Mouse (Mus musculus): ENCODE data around the gene Sorl1. TPM values are rescaled to one million over a fixed set of nuclear protein-coding genes. Genes with fewer than 3 reads are reported as not detected.

The Sorl1 gene
- polyA plus RNA-seq, 1 experiment from 2014 or later = 56.0 TPM

DNA sequence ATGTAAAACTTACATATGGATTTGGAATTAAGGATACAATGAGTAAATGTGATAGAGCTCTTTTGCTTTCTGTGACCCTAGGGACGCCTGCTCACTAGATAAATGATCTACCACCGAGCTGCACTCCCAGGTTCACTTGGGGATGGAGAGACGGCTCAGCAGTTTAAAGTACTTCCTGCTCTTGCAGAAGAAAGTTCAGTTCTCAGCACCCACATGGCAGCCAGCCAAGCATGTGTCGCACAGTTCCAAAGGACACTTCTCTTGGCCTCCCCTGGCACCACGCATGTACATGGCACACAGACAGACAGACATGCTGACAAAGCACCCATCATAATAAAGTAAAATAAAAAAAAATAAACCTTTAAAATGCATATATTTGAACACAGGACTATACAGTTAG is 88.1 kb downstream of the Sorl1 start:
- ATAC-seq (no peak), DNase-seq (ENCODE audit: low read depth, low spot score) (no peak)
- in situ Hi-C loops (cut with MboI; ENCODE audit: low pct_unique_long_range_greater_than_20kb) = no loop called here
- TF ChIP-seq CTCF (IDR thresholded peaks at IDR 0.05) = no peak
- POLR2A ChIA-PET = interaction anchor here (1.4 kb wide), 1 partner anchor 16 kb away, joined by 3 read pairs; no protein-coding TSS in a partner anchor
- CTCF ChIA-PET = no interaction called here
- H3K27me3 ChIP-seq = no peaks in the 10 kb centered on the region

DNA sequence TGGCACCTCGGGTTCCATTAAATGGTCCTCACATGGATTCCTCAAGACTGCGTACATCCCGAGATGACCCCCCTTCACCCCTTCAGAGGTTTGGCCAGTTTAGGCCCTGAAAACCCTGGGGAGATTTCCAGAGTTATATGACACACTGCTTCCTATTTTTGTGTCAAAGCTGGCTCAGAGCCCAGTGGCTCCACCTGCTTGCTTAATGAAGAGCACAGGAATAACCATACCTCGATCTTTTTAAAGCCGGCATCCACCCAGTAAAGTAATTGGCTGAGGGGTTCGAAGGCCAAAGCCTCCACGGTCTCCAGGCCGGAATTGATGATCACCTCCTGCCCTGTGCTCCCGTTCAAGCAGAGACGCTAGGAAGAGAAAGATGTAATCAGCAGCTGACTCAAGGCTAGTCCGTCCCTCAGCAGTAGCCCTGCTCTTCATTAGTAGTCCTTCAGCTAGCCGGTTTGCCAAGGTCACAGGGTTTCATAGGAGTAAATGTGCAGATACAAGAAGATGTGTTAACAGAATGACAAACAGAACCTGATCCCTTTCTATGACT is 88.8 kb downstream of the Sorl1 start:
- ATAC-seq (no peak), DNase-seq (ENCODE audit: low read depth, low spot score) (no peak)
- CTCF ChIA-PET = no interaction called here
- in situ Hi-C loops (cut with MboI; ENCODE audit: low pct_unique_long_range_greater_than_20kb) = no loop called here
- H3K27me3 ChIP-seq = no peaks in the 10 kb centered on the region
- POLR2A ChIA-PET = interaction anchor here (1.4 kb wide), 1 partner anchor 15 kb away, joined by 3 read pairs; no protein-coding TSS in a partner anchor
- no peak for TF ChIP-seq CTCF (IDR thresholded peaks at IDR 0.05)

DNA sequence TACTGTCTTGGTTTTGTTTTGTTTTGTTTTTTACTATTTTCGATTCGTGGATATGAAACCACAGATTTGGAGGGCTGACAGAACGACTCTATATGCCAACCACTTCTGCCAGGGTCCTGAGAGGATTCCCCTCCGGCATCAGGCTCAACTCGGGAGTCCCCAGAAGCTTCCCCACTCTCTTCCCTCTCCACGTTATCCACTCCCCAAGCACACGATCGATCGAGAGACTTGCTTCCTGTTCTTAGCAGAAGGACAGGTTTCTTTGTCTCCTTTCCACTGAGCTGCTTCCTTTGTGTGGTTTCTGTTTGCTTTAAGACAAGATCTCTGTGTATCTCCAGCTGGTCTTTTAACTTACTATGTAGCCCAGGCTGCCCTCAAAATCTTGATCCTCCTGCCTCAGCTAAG is 90.0 kb downstream of the Sorl1 start:
- ChIA-PET POLR2A (no interaction called here), CTCF (no interaction called here)
- no peaks in the 10 kb centered on the region for H3K27me3 ChIP-seq
- ATAC-seq (no peak), DNase-seq (ENCODE audit: low read depth, low spot score) (no peak)
- in situ Hi-C loops (cut with MboI; ENCODE audit: low pct_unique_long_range_greater_than_20kb) = no loop called here
- TF ChIP-seq CTCF (IDR thresholded peaks at IDR 0.05) = no peak

DNA sequence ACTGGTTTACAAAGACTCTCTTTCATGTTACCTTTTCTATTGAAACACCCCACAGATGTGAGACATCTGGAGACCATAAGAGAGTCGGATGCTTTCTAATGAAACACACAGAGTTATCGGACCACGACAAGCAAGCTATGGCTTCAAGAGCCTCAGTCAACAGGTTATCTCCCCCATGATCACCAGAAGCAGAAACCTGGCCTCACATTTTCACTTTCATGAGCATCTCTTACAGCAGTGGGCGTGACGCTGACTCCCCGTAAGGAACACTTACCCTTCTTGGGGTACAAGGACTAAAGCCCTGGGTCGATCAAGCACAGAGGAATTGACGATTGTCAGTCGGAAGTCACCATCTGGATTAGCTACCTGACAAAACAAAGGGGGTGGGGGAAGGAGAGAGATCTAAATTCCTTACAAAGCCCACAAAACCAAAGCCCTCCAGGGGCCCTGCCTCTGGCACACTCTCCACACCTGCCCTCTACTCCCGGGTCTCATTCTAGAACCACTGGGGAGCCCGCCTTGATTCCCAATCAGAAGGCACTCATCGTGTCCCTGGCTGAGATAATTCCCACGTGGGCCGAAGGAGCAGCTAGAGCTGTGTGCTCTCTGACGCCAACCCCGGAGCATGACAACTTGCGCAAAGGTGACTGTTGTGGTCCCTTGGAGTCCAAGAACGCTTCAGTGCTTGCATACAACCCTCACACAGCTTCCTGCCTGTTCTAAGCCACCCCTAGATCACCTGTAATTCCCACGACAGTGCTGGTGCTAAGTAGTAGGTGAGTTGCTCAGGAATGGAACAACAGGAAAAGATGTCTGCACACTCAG is 90.6 kb downstream of the Sorl1 start:
- ChIA-PET CTCF (no interaction called here), POLR2A (no interaction called here)
- ATAC-seq = no peak
- TF ChIP-seq CTCF (IDR thresholded peaks at IDR 0.05) = no peak
- in situ Hi-C loops (cut with MboI; ENCODE audit: low pct_unique_long_range_greater_than_20kb) = no loop called here
- no peaks in the 10 kb centered on the region for H3K27me3 ChIP-seq
- DNase-seq (ENCODE audit: low read depth, low spot score) = no peak

DNA sequence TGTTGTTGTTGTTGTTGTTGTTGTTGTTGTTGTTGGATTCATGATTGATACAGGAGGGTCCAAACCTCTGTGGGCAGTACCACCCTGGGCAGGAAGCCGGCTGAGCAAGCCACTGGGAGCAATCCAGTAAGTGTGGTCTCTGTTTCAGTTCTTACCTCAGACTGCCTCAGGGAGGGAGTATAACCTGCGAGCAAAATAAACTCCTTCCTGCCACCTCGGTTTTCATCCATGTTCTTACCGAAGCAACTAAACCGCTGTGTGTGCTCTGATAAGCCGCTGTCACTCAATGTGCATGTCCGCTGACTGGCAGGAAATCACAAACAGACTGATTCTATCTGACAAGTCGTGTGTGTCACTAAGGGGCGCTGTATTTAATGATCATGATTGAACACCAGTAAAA is 91.7 kb downstream of the Sorl1 start:
- TF ChIP-seq CTCF (IDR thresholded peaks at IDR 0.05) = no peak
- in situ Hi-C loops (cut with MboI; ENCODE audit: low pct_unique_long_range_greater_than_20kb) = no loop called here
- H3K27me3 ChIP-seq = no peaks in the 10 kb centered on the region
- no peak for ATAC-seq
- ChIA-PET CTCF (no interaction called here), POLR2A (no interaction called here)
- no peak for DNase-seq (ENCODE audit: low read depth, low spot score)

DNA sequence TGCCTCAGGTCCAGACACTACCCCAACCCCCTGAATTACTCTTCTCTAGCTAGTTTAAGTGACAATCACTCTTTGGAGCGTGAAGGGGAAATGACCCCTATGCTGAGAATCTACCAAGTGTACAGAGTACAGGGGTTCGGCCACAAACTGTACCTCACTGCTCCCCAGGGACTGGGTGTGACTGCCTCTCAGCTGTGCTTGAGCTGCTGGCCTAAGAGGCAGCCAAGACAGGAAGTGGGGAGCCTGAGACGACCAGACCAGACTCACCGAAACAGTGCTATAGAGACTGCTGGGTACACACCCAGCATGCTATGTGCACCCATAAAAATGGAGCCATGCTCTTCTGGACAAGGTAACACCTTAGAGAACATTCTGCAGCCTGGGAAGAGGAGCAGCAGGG is 95.3 kb downstream of the Sorl1 start:
- in situ Hi-C loops (cut with MboI; ENCODE audit: low pct_unique_long_range_greater_than_20kb) = no loop called here
- TF ChIP-seq CTCF (IDR thresholded peaks at IDR 0.05) = no peak
- no peaks in the 10 kb centered on the region for H3K27me3 ChIP-seq
- ATAC-seq = no peak
- ChIA-PET CTCF (no interaction called here), POLR2A (no interaction called here)
- DNase-seq (ENCODE audit: low read depth, low spot score) = no peak

DNA sequence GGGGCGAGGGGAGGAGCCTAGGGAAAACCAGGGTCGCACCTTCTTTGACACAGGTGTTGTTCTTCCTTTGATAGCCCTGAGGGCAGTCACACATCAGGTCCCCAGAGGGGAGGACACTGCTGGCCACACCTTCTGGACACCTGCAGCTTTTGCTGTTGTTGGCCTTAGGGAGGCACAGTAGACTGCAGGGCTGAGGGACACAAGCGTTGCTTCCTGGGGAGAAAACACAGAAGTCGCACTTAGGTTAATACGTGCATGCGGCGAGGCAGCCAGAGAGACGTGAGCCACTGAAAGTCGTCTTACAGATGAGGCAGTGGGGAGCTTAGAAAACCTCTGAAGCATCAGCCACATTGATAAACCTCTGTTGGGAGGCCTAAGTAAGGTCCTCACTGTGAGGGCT is 99.8 kb downstream of the Sorl1 start:
- DNase-seq (ENCODE audit: low read depth, low spot score) (no peak), ATAC-seq (no peak)
- TF ChIP-seq CTCF (IDR thresholded peaks at IDR 0.05) = no peak
- no peaks in the 10 kb centered on the region for H3K27me3 ChIP-seq
- ChIA-PET POLR2A (no interaction called here), CTCF (no interaction called here)
- in situ Hi-C loops (cut with MboI; ENCODE audit: low pct_unique_long_range_greater_than_20kb) = no loop called here

DNA sequence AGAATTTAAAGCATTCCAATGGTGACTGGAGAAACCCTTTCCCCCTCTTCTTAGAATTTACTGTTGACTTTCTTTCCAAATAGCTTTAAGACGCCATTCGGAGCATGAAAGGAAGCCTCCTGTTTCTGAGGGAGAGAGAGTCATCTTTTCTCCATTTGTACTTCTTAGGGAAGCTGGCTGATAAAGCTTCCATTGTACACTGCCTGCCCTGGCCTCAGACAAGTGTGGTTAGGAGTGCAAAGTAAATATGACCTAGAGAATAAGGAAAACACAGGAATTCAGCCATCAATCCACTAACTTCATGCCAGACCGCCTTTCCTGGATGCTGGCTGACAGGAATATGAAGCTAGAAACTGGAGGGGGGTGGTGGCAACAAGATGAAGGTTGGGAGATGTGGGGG is 100.7 kb downstream of the Sorl1 start:
- DNase-seq (ENCODE audit: low read depth, low spot score) = no peak
- in situ Hi-C loops (cut with MboI; ENCODE audit: low pct_unique_long_range_greater_than_20kb) = no loop called here
- ChIA-PET CTCF (interaction anchor here (1.2 kb wide), 1 partner anchor 216 kb away, joined by 3 read pairs; no protein-coding TSS in a partner anchor), POLR2A (interaction anchor here (0.7 kb wide), 1 partner anchor 11 kb away, joined by 6 read pairs; no protein-coding TSS in a partner anchor)
- no peaks in the 10 kb centered on the region for H3K27me3 ChIP-seq
- TF ChIP-seq CTCF (IDR thresholded peaks at IDR 0.05) = no peak
- ATAC-seq = no peak

DNA sequence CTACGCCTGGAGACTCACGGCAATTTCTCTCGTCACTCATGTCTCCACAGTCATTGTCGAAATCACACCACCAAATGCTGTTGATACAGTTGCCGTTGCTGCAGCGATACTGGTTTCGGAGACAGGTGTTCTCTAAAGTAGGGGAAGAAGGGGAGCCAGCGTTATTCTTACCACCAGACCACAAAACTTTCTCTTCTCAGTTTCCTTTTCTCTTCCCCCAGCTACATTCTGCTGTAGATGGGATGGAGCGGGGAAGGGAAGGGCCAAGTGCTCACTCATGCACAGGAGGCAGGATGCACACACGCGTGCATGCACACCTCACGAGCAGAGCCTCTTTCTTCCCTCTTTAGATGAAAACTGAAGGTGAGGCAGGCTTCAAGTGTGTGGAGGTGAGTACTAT is 101.8 kb downstream of the Sorl1 start:
- no peaks in the 10 kb centered on the region for H3K27me3 ChIP-seq
- no peak for TF ChIP-seq CTCF (IDR thresholded peaks at IDR 0.05)
- in situ Hi-C loops (cut with MboI; ENCODE audit: low pct_unique_long_range_greater_than_20kb) = no loop called here
- DNase-seq (ENCODE audit: low read depth, low spot score) (no peak), ATAC-seq (no peak)
- CTCF ChIA-PET = no interaction called here
- POLR2A ChIA-PET = no interaction called here

DNA sequence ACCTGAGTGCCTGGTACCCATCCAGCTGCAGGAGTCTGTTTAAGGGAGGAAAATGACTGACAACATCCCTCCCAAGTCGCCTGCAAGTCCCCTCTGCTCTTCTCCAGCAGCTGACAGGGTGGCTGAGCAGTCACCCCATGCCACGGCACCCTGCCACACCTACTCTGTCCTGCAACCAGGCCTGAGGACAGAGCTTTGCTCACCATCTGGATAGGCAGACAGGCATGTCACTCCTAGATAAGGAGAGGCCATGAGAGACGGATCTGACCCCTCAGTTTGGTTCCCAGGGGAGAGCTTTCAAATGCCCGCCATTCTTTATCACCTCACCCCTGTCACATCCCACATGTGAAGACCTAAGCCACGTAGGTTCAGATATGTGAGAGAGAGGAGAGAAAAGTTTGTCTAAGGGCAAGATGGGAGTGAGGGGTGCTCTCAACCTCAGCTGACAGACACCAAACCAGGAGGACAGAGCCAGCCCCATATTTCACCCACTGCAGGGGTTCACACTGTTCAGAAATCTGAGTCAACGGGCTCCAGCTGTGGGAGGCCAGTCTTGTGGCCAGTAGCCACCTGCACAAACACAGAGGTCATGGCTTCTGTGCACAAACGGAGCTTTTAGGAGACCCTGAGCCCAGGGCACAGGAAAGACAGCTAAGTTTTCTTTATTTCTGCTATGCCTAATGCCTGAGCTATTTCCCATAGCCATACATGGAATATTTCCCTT is 104.6 kb downstream of the Sorl1 start:
- POLR2A ChIA-PET = interaction anchor here (1.4 kb wide), 1 partner anchor 16 kb away, joined by 3 read pairs; no protein-coding TSS in a partner anchor
- ATAC-seq (no peak), DNase-seq (ENCODE audit: low read depth, low spot score) (no peak)
- in situ Hi-C loops (cut with MboI; ENCODE audit: low pct_unique_long_range_greater_than_20kb) = no loop called here
- H3K27me3 ChIP-seq = no peaks in the 10 kb centered on the region
- no peak for TF ChIP-seq CTCF (IDR thresholded peaks at IDR 0.05)
- CTCF ChIA-PET = interaction anchor here (1.3 kb wide), 1 partner anchor 14 kb away, joined by 4 read pairs; no protein-coding TSS in a partner anchor

DNA sequence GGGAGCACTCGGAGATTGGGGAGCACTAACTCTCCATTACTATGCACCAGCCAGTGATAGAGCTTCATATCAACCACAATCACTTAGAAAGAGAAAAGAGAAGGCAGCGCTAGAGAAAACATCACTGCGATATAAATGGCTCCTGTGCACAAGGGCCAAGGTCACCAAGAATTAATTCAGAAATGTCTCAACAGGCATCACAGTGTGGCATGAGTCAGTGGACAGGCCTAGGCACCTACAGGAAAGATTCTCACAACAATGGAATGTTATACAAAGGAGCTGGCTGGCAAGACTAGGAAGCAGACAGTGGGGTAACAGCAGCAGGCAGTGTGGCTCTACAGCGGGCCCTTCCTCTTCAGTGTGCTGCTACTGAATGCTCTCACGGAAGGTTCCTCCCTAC is 115.6 kb downstream of the Sorl1 start:
- POLR2A ChIA-PET = no interaction called here

More for the DNA sequence above, 115.6 kb downstream of the Sorl1 start:
- CTCF ChIA-PET = no interaction called here
- H3K27me3 ChIP-seq = no peaks in the 10 kb centered on the region
- DNase-seq (ENCODE audit: low read depth, low spot score) = no peak
- in situ Hi-C loops (cut with MboI; ENCODE audit: low pct_unique_long_range_greater_than_20kb) = loop anchor here (5.0 kb wide), 1 partner anchor 99 kb away; no protein-coding TSS in a partner anchor
- no peak for TF ChIP-seq CTCF (IDR thresholded peaks at IDR 0.05)
- ATAC-seq = no peak

Measured in Patski (cell line).